In the genomic region with DNA sequence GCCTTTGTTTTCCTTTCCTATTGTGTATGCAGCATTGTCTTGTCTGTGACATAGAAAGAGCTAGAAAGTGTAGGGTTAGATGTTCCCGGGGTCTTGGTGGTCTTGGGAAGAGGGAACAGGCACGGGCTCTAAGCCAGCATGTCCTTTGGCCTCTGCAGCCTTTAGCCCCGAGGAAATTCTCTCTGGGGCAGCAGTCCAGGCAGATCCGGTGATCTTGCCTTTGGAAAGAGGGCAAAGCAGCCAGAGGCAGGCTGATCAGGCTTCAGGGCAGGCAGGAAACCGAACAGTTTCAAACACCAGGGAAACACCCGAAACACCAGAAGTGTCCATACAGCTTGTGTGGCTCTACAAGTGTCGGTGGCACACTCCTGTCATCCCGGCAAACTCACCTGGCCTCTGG, we compare ENCODE assay signal across 20 mouse cellular contexts.
DNase-seq lines count a peak whose midpoint lies in the region; ATAC-seq and TF ChIP-seq lines count a peak whose summit lies in the region.
"Had no signal": no experiment of that assay in that cellular context is flagged by ENCODE, and none has a peak within 500 bp of the region (broad histone marks: within the 10 kb centered on the region; RNA-seq: fewer than 3 reads in every experiment).

No protein-coding gene starts in this region.

- H3K9ac ChIP-seq in kidney, embryonic 14.5 days (ENCODE audit: low read depth, low read length): no peak overlapping the region
- H3K9ac ChIP-seq: limb, embryonic 15.5 days; liver, embryonic 15.5 days; lung, embryonic 15.5 days; stomach, embryonic 15.5 days had no signal

- no peak for TF ChIP-seq POLR2A in kidney, adult 2 months (IDR thresholded peaks at IDR 0.05; ENCODE audit: low read depth, low read length)

- DNase-seq in kidney, adult 11 months: peak; percentile 66
- peak; percentile 79 for DNase-seq in kidney, adult 2 months
- peak; percentile 78 for DNase-seq in kidney, adult 9 months
- DNase-seq in kidney, postnatal 36 days: peak; percentile 73
- DNase-seq in frontal cortex, adult 2 months (ENCODE audit: extremely low spot score in 1 of 2, low spot score in 1 of 2): no peak
- DNase-seq: adrenal gland, adult 8-10 months; cerebellum, adult 11-12 months; cerebellum, postnatal 10 days; gastrocnemius, postnatal 10 days; lung, postnatal 4 days; thymus, postnatal 4 days had no signal

- no peak overlapping the region for H3K27ac ChIP-seq in kidney, embryonic 14.5 days (ENCODE audit: low read depth, low read length)
- H3K27ac ChIP-seq in kidney, adult 2 months (ENCODE audit: insufficient read depth, low read depth, low read length): peak overlapping the region; percentile 76; the same call in 1 of the 2 replicates
- H3K27ac ChIP-seq: limb, embryonic 15.5 days; liver, embryonic 15.5 days; lung, embryonic 15.5 days; stomach, embryonic 15.5 days had no signal

- no peaks in the 10 kb centered on the region for H3K36me3 ChIP-seq in kidney, embryonic 14.5 days (ENCODE audit: control insufficient read depth, insufficient read depth, low read length)
- H3K36me3 ChIP-seq in kidney, adult 2 months (ENCODE audit: control insufficient read depth, insufficient read depth, low read length): no peaks in the 10 kb centered on the region
- H3K36me3 ChIP-seq: embryonic facial prominence, embryonic 10.5 days; limb, embryonic 15.5 days; liver, embryonic 15.5 days; lung, embryonic 15.5 days; stomach, embryonic 15.5 days had no signal

- peaks cover 18% of the 10 kb centered on the region; the same call in 1 of the 2 replicates for H3K4me1 ChIP-seq in kidney, embryonic 14.5 days (ENCODE audit: control insufficient read depth, insufficient read depth, low read length)
- H3K4me1 ChIP-seq in kidney, adult 2 months (ENCODE audit: control insufficient read depth, insufficient read depth, low read length): peaks cover 17% of the 10 kb centered on the region
- H3K4me1 ChIP-seq: liver, embryonic 15.5 days; lung, embryonic 15.5 days; stomach, embryonic 15.5 days had no signal

- H3K27me3 ChIP-seq in kidney, embryonic 14.5 days (ENCODE audit: control insufficient read depth, insufficient read depth, low read length): no peaks in the 10 kb centered on the region
- no peaks in the 10 kb centered on the region for H3K27me3 ChIP-seq in kidney, adult 2 months (replicated peaks; ENCODE audit: control insufficient read depth, insufficient read depth, low read length)
- H3K27me3 ChIP-seq: limb, embryonic 15.5 days; liver, embryonic 15.5 days; lung, embryonic 15.5 days; stomach, embryonic 15.5 days had no signal

- no peaks in the 10 kb centered on the region for H3K9me3 ChIP-seq in kidney, embryonic 14.5 days (ENCODE audit: control insufficient read depth, low read length)
- H3K9me3 ChIP-seq: embryonic facial prominence, embryonic 10.5 days; limb, embryonic 15.5 days; liver, embryonic 15.5 days; lung, embryonic 15.5 days; stomach, embryonic 15.5 days had no signal

- ATAC-seq in kidney, embryonic 14.5 days (ENCODE audit: low FRiP score, low TSS enrichment): no peak
- ATAC-seq in frontal cortex, adult (ENCODE audit: low TSS enrichment): no peak
- ATAC-seq: inflammation-experienced regulatory T-cells, adult 6 months had no signal

- H3K4me2 ChIP-seq in kidney, embryonic 14.5 days (replicated peaks; ENCODE audit: low read depth, low read length): no peak overlapping the region
- H3K4me2 ChIP-seq: heart, embryonic 11.5 days; limb, embryonic 15.5 days; liver, embryonic 15.5 days; lung, embryonic 15.5 days; stomach, embryonic 15.5 days had no signal

- no peak overlapping the region for H3K4me3 ChIP-seq in kidney, embryonic 14.5 days (ENCODE audit: low read length)
- H3K4me3 ChIP-seq in kidney, adult 2 months (ENCODE audit: insufficient read depth, low read depth, low read length): no peak overlapping the region
- H3K4me3 ChIP-seq: embryonic facial prominence, embryonic 10.5 days; limb, embryonic 15.5 days; liver, embryonic 15.5 days; lung, embryonic 15.5 days; stomach, embryonic 15.5 days had no signal

- TF ChIP-seq CTCF in kidney, adult 2 months (conservative IDR thresholded peaks at IDR 0.05; ENCODE audit: insufficient read depth, insufficient read length, low read depth, low read length): no peak

- WGBS in kidney, embryonic 14.5 days: 42% methylated on average over 8 of the region's 8 CpGs
- WGBS in kidney, adult 2 months: 24% methylated on average over 8 of the region's 8 CpGs

Comparison
In these comparisons a context has a peak if more than half of its experiments do, and no peak if none do; other contexts are left out.
1. DNase-seq: peak in kidney, adult 11 months (single experiment), kidney, adult 2 months (single experiment), kidney, adult 9 months (single experiment) and kidney, postnatal 36 days (2 of 2); none in frontal cortex, adult 2 months (0 of 2).